Mouse (Mus musculus): Measurements from ENCODE around the gene Cxcl10. TPM values are rescaled to one million over a fixed set of nuclear protein-coding genes. Genes with fewer than 3 reads are reported as not detected.
"Not testable (repeated sequence)": the region's sequence is repeated elsewhere in the genome, so short reads cannot be mapped to it uniquely, and the experiment has no call there.

Cxcl10 gene
- total RNA-seq, 2 experiments from 2014 or later: not detected

- DNase-seq (ENCODE audit: low spot score in 2 of 2): no peak
- intact Hi-C loops (cut with DNase I): no loop called here
Measured at GRCm38 (mm10) chr5:92370891-92371290, 22.2 kb upstream of the Cxcl10 start.

DNA sequence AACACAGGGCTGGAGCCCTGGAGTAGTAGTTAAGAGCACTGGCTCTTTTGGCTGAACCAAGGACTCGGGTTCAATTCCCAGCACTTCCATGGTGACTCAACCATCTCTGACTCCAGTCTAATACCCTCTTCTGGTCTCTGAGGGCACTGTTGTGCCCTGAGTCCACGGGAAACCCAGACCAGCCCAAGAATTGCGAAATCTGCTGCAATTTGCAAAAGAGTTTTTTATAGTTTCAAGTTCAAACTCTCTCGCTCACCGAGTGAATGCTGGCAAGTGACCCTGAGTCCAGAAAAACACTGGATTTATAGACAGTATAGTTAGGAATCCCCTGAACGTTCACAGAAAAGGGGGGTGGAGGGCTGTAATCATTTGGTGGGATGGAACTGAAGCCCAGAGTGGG is 21.7 kb upstream of the Cxcl10 start:
- DNase-seq (ENCODE audit: low spot score in 2 of 2): no peak
- intact Hi-C loops (cut with DNase I): no loop called here

- intact Hi-C loops (cut with DNase I): no loop called here
- peak; percentile 49 to 75 for DNase-seq (ENCODE audit: low spot score in 2 of 2)
Measured at GRCm38 (mm10) chr5:92369151-92369994, 20.7 kb upstream of the Cxcl10 start.

DNA sequence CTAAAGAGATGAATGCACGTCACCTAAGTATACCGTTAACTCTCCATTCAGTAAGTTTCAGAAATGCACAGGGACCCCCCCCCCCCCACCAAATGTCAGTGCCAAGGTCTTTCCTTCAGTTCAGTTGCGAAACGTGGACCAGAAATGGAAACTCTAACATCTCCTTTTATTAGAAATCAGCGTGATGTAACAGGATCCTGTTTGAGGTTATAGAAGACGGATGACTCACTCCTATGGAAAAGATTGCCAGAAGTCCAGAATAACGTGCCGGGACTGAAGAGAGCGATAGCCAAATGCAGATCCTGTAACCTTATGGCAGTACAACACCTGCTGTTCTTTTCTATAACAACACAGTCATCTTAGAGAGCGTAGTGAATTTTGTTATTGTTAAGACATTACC is 19.7 kb upstream of the Cxcl10 start:
- peak in 1 of 2 experiments; percentile 22 for DNase-seq (ENCODE audit: low spot score in 2 of 2)
- intact Hi-C loops (cut with DNase I): no loop called here

GRCm38 (mm10) chr5:92366565-92366964 is 17.9 kb upstream of the Cxcl10 start:
- no peak for DNase-seq (ENCODE audit: low spot score in 2 of 2)
- intact Hi-C loops (cut with DNase I): no loop called here

DNA sequence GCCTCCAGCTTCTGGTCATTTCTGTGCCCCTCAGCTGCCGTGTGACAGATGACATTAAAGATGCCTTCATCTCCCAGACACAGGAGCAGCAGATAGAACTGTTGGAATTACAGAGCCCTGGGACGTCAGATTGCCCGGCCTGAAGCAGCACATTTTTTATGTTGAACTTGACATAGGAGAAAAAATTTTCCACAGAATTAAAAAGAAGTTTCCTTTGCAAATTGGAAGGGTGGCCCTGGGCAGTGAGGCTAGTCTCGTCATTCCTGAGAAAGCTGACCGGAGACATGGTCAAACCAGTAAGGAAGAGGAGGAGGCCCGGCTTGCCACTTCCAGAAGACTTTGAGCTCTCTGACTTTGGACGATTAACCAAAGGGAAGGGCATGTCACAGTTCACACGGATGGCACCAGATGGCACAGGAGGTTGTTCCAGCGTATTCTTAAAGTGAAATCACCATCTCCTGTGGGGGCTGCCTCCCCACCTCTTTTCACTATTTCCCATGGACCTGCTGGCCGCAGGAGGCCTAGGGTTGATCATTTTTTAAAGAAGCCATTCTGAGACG is 16.5 kb upstream of the Cxcl10 start:
- intact Hi-C loops (cut with DNase I): no loop called here
- DNase-seq (ENCODE audit: low spot score in 2 of 2): no peak

- intact Hi-C loops (cut with DNase I): no loop called here
- no peak for DNase-seq (ENCODE audit: low spot score in 2 of 2)
Measured at GRCm38 (mm10) chr5:92364011-92364410, 15.3 kb upstream of the Cxcl10 start.

- intact Hi-C loops (cut with DNase I): no loop called here
- no peak for DNase-seq (ENCODE audit: low spot score in 2 of 2)
Measured at GRCm38 (mm10) chr5:92363179-92363578, 14.5 kb upstream of the Cxcl10 start.

GRCm38 (mm10) chr5:92358767-92359455 is 10.2 kb upstream of the Cxcl10 start:
- intact Hi-C loops (cut with DNase I): no loop called here
- DNase-seq (ENCODE audit: low spot score in 2 of 2): no peak

- DNase-seq (ENCODE audit: low spot score in 2 of 2): no peak
- intact Hi-C loops (cut with DNase I): no loop called here
Measured at GRCm38 (mm10) chr5:92358033-92358432, 9.3 kb upstream of the Cxcl10 start.

DNA sequence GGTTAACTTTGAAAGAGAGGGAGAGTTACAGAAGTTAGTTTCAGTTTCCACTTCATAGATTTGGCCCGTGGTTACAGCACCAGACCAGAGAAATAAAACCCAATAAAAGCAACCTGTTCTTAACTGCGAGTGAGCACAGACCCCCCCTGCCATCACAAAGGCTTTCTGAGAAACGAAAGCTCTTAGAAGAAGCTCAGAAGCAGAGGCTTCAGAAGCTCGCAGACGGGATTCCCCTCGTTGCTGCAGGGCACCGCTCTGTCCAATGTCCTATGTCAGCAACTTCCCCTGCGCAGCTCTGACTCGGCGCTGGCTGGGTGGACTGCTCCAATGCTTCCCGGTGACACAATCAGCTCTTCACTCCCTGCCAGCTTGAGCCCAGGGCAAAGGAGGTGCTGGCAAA is 4.8 kb upstream of the Cxcl10 start:
- no peak for DNase-seq (ENCODE audit: low spot score in 2 of 2)
- intact Hi-C loops (cut with DNase I): loop anchor here (2.0 kb wide), 1 partner anchor 15 kb away; no protein-coding TSS in a partner anchor

DNA sequence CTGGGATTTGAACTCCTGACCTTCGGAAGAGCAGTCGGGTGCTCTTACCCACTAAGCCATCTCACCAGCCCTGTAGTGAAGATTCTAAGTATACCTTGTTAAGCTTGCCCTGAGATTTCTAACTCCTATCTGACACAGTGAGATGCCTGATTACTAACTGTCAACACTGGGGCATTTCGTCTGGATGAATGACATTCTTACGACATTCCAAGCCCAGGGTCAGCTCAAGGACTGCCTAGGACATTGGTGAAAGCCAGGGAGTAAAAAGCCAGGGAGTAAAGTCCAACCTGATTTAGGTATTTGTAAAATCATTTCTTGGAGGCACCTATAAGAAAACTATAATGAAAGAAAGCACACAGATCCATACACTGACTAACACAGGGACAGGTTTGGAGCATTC is 4.0 kb upstream of the Cxcl10 start:
- intact Hi-C loops (cut with DNase I): loop anchor here (2.0 kb wide), 1 partner anchor 14 kb away; no protein-coding TSS in a partner anchor

DNA sequence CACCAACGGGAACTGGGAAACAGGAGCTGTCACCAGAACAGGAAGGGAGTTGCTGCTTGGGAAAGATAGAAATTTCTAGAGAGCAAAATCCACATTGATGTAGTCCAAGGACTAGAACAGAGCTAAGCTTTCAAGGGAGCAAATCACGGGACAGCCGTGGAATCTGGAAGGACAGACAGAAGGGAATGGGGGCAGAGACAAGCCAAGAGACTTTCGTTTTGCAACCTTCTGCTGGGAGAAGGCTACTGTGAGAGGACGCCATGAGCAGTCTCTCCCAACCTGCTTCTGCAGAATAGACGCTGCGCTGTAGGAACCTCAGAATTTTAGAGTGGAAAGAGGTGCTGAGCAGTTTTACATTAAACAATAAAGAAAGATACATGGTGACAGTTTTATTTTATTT is 1.0 kb upstream of the Cxcl10 start:
- intact Hi-C loops (cut with DNase I): no loop called here
- DNase-seq (ENCODE audit: low spot score in 2 of 2): no peak

More for the DNA sequence above, 4.0 kb upstream of the Cxcl10 start:
- not testable (repeated sequence) for DNase-seq (ENCODE audit: low spot score in 2 of 2)

DNA sequence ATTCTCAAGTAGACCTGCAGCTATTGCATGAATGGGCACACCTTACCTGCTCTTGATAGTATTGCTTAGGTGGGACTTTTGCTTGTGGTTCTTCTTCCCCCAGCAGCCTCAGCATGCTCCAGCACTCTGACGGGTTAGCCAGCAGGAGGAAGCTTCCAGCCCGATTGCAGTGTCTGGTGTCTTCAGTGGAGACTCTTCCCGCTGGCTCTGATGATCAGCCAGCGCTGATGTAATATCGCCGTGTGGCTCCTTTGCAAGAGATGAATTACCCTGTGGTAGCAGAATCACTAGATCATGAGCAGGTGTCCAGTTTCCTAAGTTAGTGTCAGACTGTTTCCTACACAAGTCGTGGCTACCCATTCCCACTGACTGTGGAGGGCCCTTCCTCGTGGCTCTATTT is 3.7 kb downstream of the Cxcl10 start:
- intact Hi-C loops (cut with DNase I): no loop called here
- DNase-seq (ENCODE audit: low spot score in 2 of 2): no peak

GRCm38 (mm10) chr5:92340606-92341005 is 8.1 kb downstream of the Cxcl10 start:
- intact Hi-C loops (cut with DNase I): no loop called here
- no peak for DNase-seq (ENCODE audit: low spot score in 2 of 2)

GRCm38 (mm10) chr5:92336743-92337142 is 11.9 kb downstream of the Cxcl10 start:
- DNase-seq (ENCODE audit: low spot score in 2 of 2): no peak
- intact Hi-C loops (cut with DNase I): no loop called here

GRCm38 (mm10) chr5:92332359-92332840 is 16.3 kb downstream of the Cxcl10 start:
- peak in 1 of 2 experiments; percentile 10 for DNase-seq (ENCODE audit: low spot score in 2 of 2)
- intact Hi-C loops (cut with DNase I): no loop called here

DNA sequence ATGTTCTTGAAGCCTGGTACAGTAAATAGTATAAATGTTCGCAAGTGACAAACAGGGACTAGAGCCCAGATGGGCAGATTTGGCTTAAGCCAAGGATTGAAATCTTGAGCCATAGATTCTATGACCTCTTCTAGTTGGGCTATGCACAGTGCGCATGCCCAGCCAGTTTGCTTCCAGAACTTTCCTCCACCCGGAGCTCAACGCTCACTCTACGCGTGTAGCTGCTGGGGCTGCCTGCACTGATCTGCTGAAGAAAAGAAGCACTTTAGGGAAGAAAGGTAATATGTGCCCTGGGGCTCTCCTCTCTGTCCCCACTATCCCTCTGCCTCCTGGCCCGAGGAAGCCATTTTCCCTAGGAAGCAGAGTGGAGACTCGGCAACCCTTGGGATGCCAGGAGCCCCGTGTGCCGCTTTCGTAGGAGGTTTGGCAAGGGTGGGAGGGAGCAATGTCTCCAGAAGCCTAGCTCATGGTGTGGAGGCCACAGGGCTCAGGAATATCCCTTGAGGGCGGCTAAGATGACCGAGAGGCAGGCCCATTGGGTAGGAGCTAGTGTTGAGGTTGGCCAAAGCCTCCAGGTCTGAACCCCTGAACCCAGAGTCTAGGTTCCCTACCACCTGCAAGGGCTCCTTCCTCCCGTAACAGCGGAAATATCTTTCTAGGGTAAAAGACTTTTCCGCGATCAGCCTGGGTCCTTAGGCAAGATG is 16.9 kb downstream of the Cxcl10 start, which contains the start of gene Art3:
Gene Art3 (plus strand): TSS at position 193 of the 704 bp plus-strand sequence.
- no peak for DNase-seq (ENCODE audit: low spot score in 2 of 2)
- intact Hi-C loops (cut with DNase I): no loop called here

GRCm38 (mm10) chr5:92331122-92331521 is 17.6 kb downstream of the Cxcl10 start:
- intact Hi-C loops (cut with DNase I): no loop called here
- no peak for DNase-seq (ENCODE audit: low spot score in 2 of 2)

DNA sequence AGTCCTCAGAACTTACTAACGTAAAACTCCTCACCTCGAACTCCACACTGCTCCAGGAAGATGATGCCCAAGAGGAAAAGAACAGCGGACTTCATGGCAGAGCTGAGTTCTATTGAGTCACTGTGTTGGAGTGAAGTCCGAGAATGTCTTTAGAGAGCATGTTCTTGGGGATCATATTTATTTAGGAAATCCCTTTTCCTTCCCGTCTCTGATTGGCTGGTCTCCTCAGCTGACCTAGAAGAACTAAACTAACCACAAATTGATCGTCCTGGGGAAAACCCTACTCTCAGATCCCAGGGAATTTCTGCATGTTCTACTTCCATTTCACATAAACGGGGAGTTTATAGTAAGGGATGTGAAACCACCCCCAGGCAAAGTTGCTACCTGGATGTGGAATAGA is 20.8 kb downstream of the Cxcl10 start, which contains the start of gene Cxcl9:
Gene Cxcl9 (minus strand): TSS at position 151 of the 400 bp plus-strand sequence.
- no peak for DNase-seq (ENCODE audit: low spot score in 2 of 2)
- intact Hi-C loops (cut with DNase I): no loop called here

Measured in left cerebral cortex, postnatal 25 days (tissue).